Mouse (Mus musculus): ENCODE measurements around the gene Pde4b. TPM values are rescaled to one million over a fixed set of nuclear protein-coding genes. Genes with fewer than 3 reads are reported as not detected.

Pde4b gene
- polyA plus RNA-seq, 1 experiment, result 21.1 TPM

DNA sequence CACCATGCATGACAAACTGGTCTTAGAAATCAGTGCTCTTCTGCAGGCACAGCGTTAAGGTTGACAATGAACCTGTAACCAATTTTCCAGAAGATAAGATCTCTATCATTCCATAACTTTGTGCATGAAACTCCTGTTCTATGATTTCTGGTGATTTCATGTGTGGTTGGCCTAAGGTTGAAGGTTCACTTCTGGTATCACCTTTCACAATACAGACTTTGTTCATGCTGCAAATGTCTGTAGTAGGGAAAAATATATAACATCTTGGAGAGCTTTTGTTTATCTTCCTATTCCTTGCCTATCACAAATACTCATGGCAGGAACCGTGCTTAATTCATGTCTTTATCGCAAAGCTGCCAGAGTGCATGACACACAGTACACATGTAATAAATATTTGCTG is 319.5 kb downstream of the Pde4b start:
- no peak for DNase-seq
- Histone ChIP-seq H3K36me3 (ENCODE audit: control insufficient read depth, insufficient read depth, low read length) (no peaks in the 10 kb centered on the region), H3K27me3 (ENCODE audit: control insufficient read depth, insufficient read depth, low read length) (no peaks in the 10 kb centered on the region), H3K27ac (ENCODE audit: control insufficient read depth, insufficient read depth, low read length) (no peak overlapping the region), H3K4me1 (replicated peaks; ENCODE audit: control insufficient read depth, insufficient read depth, low read length) (no peaks in the 10 kb centered on the region), H3K4me3 (ENCODE audit: control insufficient read depth, insufficient read depth, low read length) (no peak overlapping the region)
- WGBS, result 90% methylated on average over 3 of the region's 3 CpGs
- TF ChIP-seq CTCF (IDR thresholded peaks at IDR 0.05; ENCODE audit: borderline replicate concordance, control insufficient read depth, extremely low read depth, insufficient read depth, low read length, poor library complexity), result no peak
- TF ChIP-seq POLR2A (IDR thresholded peaks at IDR 0.05; ENCODE audit: control insufficient read depth, extremely low read depth, insufficient read depth, low read length, poor library complexity), result no peak

DNA sequence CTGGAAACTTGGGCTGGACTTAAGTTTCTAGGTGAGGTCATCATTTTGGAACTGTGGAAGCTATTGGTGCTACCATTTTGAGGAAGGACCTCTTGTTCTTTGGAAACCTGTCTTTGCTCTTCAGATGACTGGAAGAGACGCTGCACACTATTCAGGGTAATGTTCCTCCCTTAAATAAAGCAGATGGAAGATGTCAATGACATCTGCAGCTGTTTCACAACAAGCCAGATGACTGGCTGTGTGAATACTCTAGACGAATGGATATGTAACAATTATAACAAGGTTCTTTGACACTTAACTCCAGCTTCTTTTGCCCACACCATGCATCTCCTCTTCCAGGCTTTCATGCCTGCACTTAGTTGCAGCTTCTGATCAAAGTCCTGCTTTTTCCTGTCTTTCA is 320.8 kb downstream of the Pde4b start:
- no peak overlapping the region for H3K27ac ChIP-seq (ENCODE audit: control insufficient read depth, insufficient read depth, low read length)
- no peak for DNase-seq
- no peak overlapping the region for H3K4me3 ChIP-seq (ENCODE audit: control insufficient read depth, insufficient read depth, low read length)
- TF ChIP-seq POLR2A (IDR thresholded peaks at IDR 0.05; ENCODE audit: control insufficient read depth, extremely low read depth, insufficient read depth, low read length, poor library complexity), result no peak
- TF ChIP-seq CTCF (IDR thresholded peaks at IDR 0.05; ENCODE audit: borderline replicate concordance, control insufficient read depth, extremely low read depth, insufficient read depth, low read length, poor library complexity), result no peak
- WGBS, result 93% methylated on average over 2 of the region's 2 CpGs
- no peaks in the 10 kb centered on the region for H3K36me3 ChIP-seq (ENCODE audit: control insufficient read depth, insufficient read depth, low read length)
- no peaks in the 10 kb centered on the region for H3K27me3 ChIP-seq (ENCODE audit: control insufficient read depth, insufficient read depth, low read length)
- H3K4me1 ChIP-seq (replicated peaks; ENCODE audit: control insufficient read depth, insufficient read depth, low read length), result no peaks in the 10 kb centered on the region

DNA sequence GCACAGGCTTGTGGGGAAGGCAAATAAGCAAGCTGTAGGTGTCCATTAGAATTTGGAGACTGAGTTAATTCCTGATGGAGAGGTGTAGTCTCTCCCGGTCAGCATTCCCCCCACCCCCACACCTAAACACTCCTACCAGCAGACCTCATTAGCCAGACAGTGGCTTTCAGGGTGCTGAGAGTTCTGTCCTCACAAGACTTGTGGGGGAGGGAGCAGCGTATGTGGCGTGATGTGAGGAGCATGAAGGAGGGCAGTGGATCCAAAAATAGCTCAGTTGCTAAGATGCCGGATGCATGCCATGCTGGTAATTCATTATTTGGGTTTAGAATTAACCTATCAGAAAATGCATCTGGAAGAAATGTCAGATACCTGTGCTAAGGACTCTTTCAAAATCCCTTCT is 321.6 kb downstream of the Pde4b start:
- no peak overlapping the region for H3K4me3 ChIP-seq (ENCODE audit: control insufficient read depth, insufficient read depth, low read length)
- H3K36me3 ChIP-seq (ENCODE audit: control insufficient read depth, insufficient read depth, low read length), result no peaks in the 10 kb centered on the region
- H3K27me3 ChIP-seq (ENCODE audit: control insufficient read depth, insufficient read depth, low read length), result no peaks in the 10 kb centered on the region
- TF ChIP-seq POLR2A (IDR thresholded peaks at IDR 0.05; ENCODE audit: control insufficient read depth, extremely low read depth, insufficient read depth, low read length, poor library complexity) (no peak), CTCF (IDR thresholded peaks at IDR 0.05; ENCODE audit: borderline replicate concordance, control insufficient read depth, extremely low read depth, insufficient read depth, low read length, poor library complexity) (no peak)
- 72% methylated on average over 4 of the region's 4 CpGs for WGBS
- no peak overlapping the region for H3K27ac ChIP-seq (ENCODE audit: control insufficient read depth, insufficient read depth, low read length)
- H3K4me1 ChIP-seq (replicated peaks; ENCODE audit: control insufficient read depth, insufficient read depth, low read length), result no peaks in the 10 kb centered on the region
- DNase-seq, result no peak

DNA sequence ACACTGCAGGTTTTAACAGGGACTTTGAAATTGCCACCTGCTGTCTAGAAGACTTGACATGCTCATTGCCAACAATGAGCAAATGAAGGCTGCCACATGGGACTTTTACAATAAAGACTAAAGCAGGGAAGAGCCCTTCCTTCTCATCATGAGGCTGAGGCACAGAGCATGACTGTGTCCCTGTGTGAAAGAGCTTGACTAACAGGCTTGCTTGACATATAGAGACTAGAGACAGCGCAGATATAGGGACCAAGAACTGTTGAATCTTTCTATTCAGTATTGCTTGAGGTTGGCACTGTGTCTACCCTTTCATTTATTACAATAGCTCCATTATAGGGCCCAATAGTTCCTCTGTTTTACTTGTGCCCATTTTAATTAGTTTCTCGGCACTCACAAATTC is 325.8 kb downstream of the Pde4b start:
- WGBS, result 95% methylated on average over 2 of the region's 2 CpGs
- TF ChIP-seq POLR2A (IDR thresholded peaks at IDR 0.05; ENCODE audit: control insufficient read depth, extremely low read depth, insufficient read depth, low read length, poor library complexity), result no peak
- no peak for TF ChIP-seq CTCF (IDR thresholded peaks at IDR 0.05; ENCODE audit: borderline replicate concordance, control insufficient read depth, extremely low read depth, insufficient read depth, low read length, poor library complexity)
- H3K4me1 ChIP-seq (replicated peaks; ENCODE audit: control insufficient read depth, insufficient read depth, low read length), result no peaks in the 10 kb centered on the region
- H3K27ac ChIP-seq (ENCODE audit: control insufficient read depth, insufficient read depth, low read length), result no peak overlapping the region
- no peak for DNase-seq
- no peak overlapping the region for H3K4me3 ChIP-seq (ENCODE audit: control insufficient read depth, insufficient read depth, low read length)
- H3K27me3 ChIP-seq (ENCODE audit: control insufficient read depth, insufficient read depth, low read length), result no peaks in the 10 kb centered on the region
- no peaks in the 10 kb centered on the region for H3K36me3 ChIP-seq (ENCODE audit: control insufficient read depth, insufficient read depth, low read length)

GRCm38 (mm10) chr4:102413794-102414193 is 326.5 kb downstream of the Pde4b start:
- H3K4me1 ChIP-seq (replicated peaks; ENCODE audit: control insufficient read depth, insufficient read depth, low read length), result no peaks in the 10 kb centered on the region
- H3K27ac ChIP-seq (ENCODE audit: control insufficient read depth, insufficient read depth, low read length), result no peak overlapping the region
- TF ChIP-seq POLR2A (IDR thresholded peaks at IDR 0.05; ENCODE audit: control insufficient read depth, extremely low read depth, insufficient read depth, low read length, poor library complexity), result no peak
- no peak for TF ChIP-seq CTCF (IDR thresholded peaks at IDR 0.05; ENCODE audit: borderline replicate concordance, control insufficient read depth, extremely low read depth, insufficient read depth, low read length, poor library complexity)
- WGBS, result 92% methylated on average over 4 of the region's 4 CpGs
- H3K27me3 ChIP-seq (ENCODE audit: control insufficient read depth, insufficient read depth, low read length), result no peaks in the 10 kb centered on the region
- no peak for DNase-seq
- no peak overlapping the region for H3K4me3 ChIP-seq (ENCODE audit: control insufficient read depth, insufficient read depth, low read length)
- no peaks in the 10 kb centered on the region for H3K36me3 ChIP-seq (ENCODE audit: control insufficient read depth, insufficient read depth, low read length)

DNA sequence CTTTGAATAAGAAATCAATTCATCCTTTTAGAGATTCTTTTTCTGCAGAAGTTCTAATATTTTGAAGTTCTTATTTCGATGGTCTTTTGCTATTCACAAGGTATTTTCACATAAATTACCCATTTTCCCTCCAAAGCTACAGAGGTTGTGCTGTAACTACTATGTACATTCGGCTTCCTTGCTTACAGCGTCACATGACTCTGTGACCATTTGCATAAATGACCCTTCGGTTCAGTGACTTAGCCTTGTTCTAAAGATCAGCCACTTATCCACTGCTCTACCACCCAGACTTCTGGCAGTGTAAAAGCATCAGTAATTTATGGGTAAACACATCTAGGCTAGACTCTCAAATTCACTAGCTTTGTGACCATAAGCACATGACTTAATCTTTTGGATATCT is 327.3 kb downstream of the Pde4b start:
- DNase-seq, result no peak
- H3K4me3 ChIP-seq (ENCODE audit: control insufficient read depth, insufficient read depth, low read length), result no peak overlapping the region
- no peak for TF ChIP-seq CTCF (IDR thresholded peaks at IDR 0.05; ENCODE audit: borderline replicate concordance, control insufficient read depth, extremely low read depth, insufficient read depth, low read length, poor library complexity)
- TF ChIP-seq POLR2A (IDR thresholded peaks at IDR 0.05; ENCODE audit: control insufficient read depth, extremely low read depth, insufficient read depth, low read length, poor library complexity), result no peak
- H3K27ac ChIP-seq (ENCODE audit: control insufficient read depth, insufficient read depth, low read length), result no peak overlapping the region
- H3K36me3 ChIP-seq (ENCODE audit: control insufficient read depth, insufficient read depth, low read length), result no peaks in the 10 kb centered on the region
- H3K27me3 ChIP-seq (ENCODE audit: control insufficient read depth, insufficient read depth, low read length), result no peaks in the 10 kb centered on the region
- no peaks in the 10 kb centered on the region for H3K4me1 ChIP-seq (replicated peaks; ENCODE audit: control insufficient read depth, insufficient read depth, low read length)
- WGBS, result 90% methylated on average over 4 of the region's 4 CpGs

DNA sequence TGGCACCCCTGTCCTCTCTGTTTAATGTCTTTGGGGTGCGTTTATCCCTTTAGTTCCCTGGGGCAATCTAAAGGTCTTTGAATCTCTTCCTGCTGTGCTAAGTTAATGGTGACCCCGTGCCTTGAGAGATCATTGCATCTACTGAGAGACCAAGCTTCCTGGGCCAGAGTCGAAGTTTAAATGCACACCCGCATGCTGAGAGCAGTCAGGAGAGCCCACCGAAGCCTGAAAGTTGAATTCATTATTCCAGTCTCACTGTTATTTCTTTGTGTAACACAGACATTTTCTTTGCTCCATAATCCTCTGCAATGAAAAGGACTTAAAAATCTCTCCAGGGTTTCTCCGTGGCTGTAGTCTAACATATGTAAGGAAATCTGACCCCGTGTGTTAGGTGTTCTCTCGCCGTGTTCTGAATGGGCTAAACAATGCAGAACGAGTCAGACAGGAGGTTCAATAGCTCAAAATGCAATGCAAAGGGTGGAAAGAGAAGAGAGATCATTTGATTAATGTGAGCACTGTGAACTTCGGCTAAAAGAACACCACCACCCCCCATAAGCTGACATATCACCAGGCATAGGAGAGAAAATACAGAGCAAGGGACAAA is 333.6 kb downstream of the Pde4b start:
- no peak for DNase-seq
- Histone ChIP-seq H3K4me3 (ENCODE audit: control insufficient read depth, insufficient read depth, low read length) (no peak overlapping the region), H3K36me3 (ENCODE audit: control insufficient read depth, insufficient read depth, low read length) (no peaks in the 10 kb centered on the region), H3K4me1 (replicated peaks; ENCODE audit: control insufficient read depth, insufficient read depth, low read length) (no peaks in the 10 kb centered on the region), H3K27ac (ENCODE audit: control insufficient read depth, insufficient read depth, low read length) (no peak overlapping the region), H3K27me3 (ENCODE audit: control insufficient read depth, insufficient read depth, low read length) (no peaks in the 10 kb centered on the region)
- no peak for TF ChIP-seq CTCF (IDR thresholded peaks at IDR 0.05; ENCODE audit: borderline replicate concordance, control insufficient read depth, extremely low read depth, insufficient read depth, low read length, poor library complexity)
- TF ChIP-seq POLR2A (IDR thresholded peaks at IDR 0.05; ENCODE audit: control insufficient read depth, extremely low read depth, insufficient read depth, low read length, poor library complexity), result no peak
- WGBS, result 87% methylated on average over 11 of the region's 11 CpGs

Data from thymus, adult 2 months (tissue).